Mouse (Mus musculus) lung, adult 2 months (tissue): ENCODE results near the gene Tuft1. TPM values are rescaled to one million over a fixed set of nuclear protein-coding genes. Genes with fewer than 3 reads are reported as not detected.

Experiments used
- DNase-seq: peaks from one replicate; pipeline ENCODE4 v3.0.0; 2022
- H3K4me1 ChIP-seq: fragments of 200-500 bp; 2 replicates; pipeline ENCODE4 v1.6.1; 2011; ENCODE audit warnings: low read length; ENCODE audit not compliant: control insufficient read depth, insufficient read depth
- H3K4me3 ChIP-seq: fragments of 200-500 bp; replicated peaks from 2 replicates; pipeline ENCODE3; 2011; ENCODE audit warnings: low read depth, mild to moderate bottlenecking, control low read depth, low read length; ENCODE audit errors: extremely low read depth
- CTCF ChIP-seq: fragments of 200-500 bp; IDR thresholded peaks from 2 replicates; pipeline ENCODE4 v1.5.1; 2011; ENCODE audit warnings: mild to moderate bottlenecking, low read length, control low read depth; ENCODE audit not compliant: insufficient read depth
- POLR2A ChIP-seq: fragments of 200-500 bp; IDR thresholded peaks from 2 replicates; pipeline ENCODE4 v1.6.1; 2011; ENCODE audit warnings: low read depth, mild to moderate bottlenecking, control low read depth, low read length, borderline replicate concordance; ENCODE audit errors: extremely low read depth
- WGBS: fragments of 180-500 bp; shearing (Covaris S2); methylation state at CpG from one replicate; pipeline ENCODE4 v1.1.7; 2018; 5-methylcytosine and 5-hydroxymethylcytosine counted together
- polyA plus RNA-seq: library from polyadenylated mRNA; depleted of rRNA; stranded (reverse); fragments of >200 nt; gene quantifications from 2 replicates; pipeline ENCODE4 v1.2.3, GENCODE M21; 2012; rRNA removed

Gene Tuft1
- polyA plus RNA-seq, 1 experiment, result 22.1 TPM

DNA sequence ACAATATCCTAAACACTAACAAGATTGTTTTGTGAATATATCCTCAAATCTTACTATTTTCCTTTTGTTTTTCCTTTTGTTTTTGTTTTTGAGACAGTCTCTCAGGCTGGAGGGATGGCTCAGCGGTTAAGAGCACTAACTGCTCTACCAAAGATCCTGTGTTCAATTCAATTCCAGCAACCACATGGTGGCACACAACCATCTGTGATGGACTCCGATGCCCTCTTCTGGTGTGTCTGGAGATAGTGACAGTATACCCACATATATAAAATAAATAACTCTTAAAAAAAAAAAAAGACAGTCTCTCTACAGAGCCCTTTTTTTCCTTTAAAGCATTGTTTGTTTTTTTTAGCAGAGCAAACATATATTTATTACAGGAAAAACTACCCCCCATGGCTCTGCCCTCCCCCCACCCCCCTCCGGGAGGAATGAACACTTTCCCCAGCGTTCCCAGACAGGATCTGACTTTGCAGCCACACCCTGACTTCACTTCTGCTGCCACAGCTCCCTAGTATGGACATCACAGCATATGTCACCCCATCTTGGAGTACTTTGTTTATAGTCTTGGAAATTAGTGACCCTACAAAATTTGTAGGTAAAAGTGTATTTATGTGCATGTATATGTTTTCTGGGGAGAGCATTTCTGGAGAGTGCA is 94.2 kb downstream of the Tuft1 start:
- no peak overlapping the region for H3K4me3 ChIP-seq
- no peak for DNase-seq
- TF ChIP-seq POLR2A, result no peak
- WGBS, result 54% methylated on average over 4 of the region's 4 CpGs
- peaks cover 21% of the 10 kb centered on the region for H3K4me1 ChIP-seq

DNA sequence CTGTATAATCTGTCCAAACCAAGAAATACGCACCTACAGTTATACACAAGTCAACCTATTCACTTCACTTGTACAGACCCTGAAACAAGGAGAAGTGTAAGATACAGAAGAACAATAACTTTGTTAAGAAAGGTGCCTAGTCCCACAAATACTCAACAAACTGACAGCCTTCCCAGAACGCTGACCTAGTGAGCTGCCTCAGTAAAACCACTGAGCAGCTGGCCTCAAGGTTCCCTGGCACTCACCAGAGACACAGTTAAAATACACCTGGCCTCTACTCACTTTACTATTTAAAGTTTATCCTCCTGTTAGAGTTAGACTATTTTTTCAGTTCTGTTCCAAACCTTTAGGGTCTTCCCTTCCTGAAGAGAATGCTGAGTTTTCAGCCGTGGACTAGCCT is 95.5 kb downstream of the Tuft1 start:
- H3K4me3 ChIP-seq, result no peak overlapping the region
- no peak for DNase-seq
- TF ChIP-seq POLR2A (no peak), CTCF (no peak)
- peaks cover 21% of the 10 kb centered on the region for H3K4me1 ChIP-seq
- 86% methylated on average over 3 of the region's 3 CpGs for WGBS

Other genes starting within 250 kb of the Tuft1 start
- 0.17 and 0.44 TPM in 2 replicates for gene Tdrkh, start 245.6 kb downstream of the Tuft1 start, polyA plus RNA-seq
- gene Mrpl9, start 215.6 kb downstream of the Tuft1 start, polyA plus RNA-seq, result 18.2 and 22.6 TPM in 2 replicates
- gene Oaz3, start 215.0 kb downstream of the Tuft1 start, polyA plus RNA-seq, result 0.18 TPM in 1 of 2 replicates, not detected in the other
- 1.2 and 2.1 TPM in 2 replicates for gene Celf3, start 180.6 kb downstream of the Tuft1 start, polyA plus RNA-seq
- gene Riiad1, start 178.5 kb downstream of the Tuft1 start, polyA plus RNA-seq, result 2.3 and 2.5 TPM in 2 replicates
- 7.8 and 10.8 TPM in 2 replicates for gene Snx27, start 76.2 kb downstream of the Tuft1 start, polyA plus RNA-seq
- not detected in 2 replicates for gene Gm10972, start 15.8 kb downstream of the Tuft1 start, polyA plus RNA-seq
- 7.2 and 16.1 TPM in 2 replicates for gene Selenbp2, start 34.7 kb upstream of the Tuft1 start, polyA plus RNA-seq
- gene Cgn, start 127.6 kb upstream of the Tuft1 start, polyA plus RNA-seq, result 18.8 and 27.8 TPM in 2 replicates
- 26.1 and 28.1 TPM in 2 replicates for gene Pogz, start 178.7 kb upstream of the Tuft1 start, polyA plus RNA-seq
- 175 and 210 TPM in 2 replicates for gene Psmb4, start 228.1 kb upstream of the Tuft1 start, polyA plus RNA-seq